Mouse (Mus musculus) olfactory bulb, adult 2 months (tissue): ENCODE results near the gene Spint1.

ENCODE experiments used
- CTCF ChIP-seq: fragments of 200-500 bp; IDR thresholded peaks from 2 replicates; pipeline ENCODE4 v1.5.1; 2012; ENCODE audit warnings: low read depth, mild to moderate bottlenecking, low read length, moderate library complexity; ENCODE audit not compliant: insufficient read depth
- POLR2A ChIP-seq: fragments of 200-500 bp; IDR thresholded peaks from 2 replicates; pipeline ENCODE4 v1.6.1; 2012; ENCODE audit warnings: mild to moderate bottlenecking, low read depth, low read length, moderate library complexity; ENCODE audit not compliant: insufficient read depth

GRCm38 (mm10) chr2:119250377-119250776 is 13.2 kb downstream of the Spint1 start:
- TF ChIP-seq CTCF = no peak
- no peak for TF ChIP-seq POLR2A
